Mouse (Mus musculus): ENCODE results near the gene Rock2. TPM values are rescaled to one million over a fixed set of nuclear protein-coding genes. Genes with fewer than 3 reads are reported as not detected.

Gene Rock2
- polyA plus RNA-seq, 1 experiment = 95.1 TPM

DNA sequence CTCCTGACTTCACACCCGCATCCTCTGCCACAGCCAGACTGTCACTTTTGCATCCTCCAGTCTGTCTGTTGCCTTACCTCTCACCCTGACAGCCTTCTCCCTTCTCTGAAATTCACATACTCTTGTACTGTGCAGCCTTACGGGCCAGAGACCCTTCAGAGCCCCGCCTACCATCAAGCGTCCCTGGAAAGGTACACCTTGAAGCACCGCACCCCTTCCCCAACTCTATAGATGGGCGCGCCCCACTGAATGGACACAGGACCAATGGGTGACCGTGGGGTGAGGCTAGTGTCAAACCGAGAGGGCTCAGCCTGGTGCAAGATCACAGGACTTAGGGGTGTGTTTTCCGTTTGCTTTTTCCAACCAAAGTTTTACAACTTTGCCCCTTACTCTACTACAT lies 104.5 kb downstream of the Rock2 start:
- H3K27me3 ChIP-seq (ENCODE audit: control insufficient read depth, insufficient read depth, low read length, poor library complexity, severe bottlenecking) = no peaks in the 10 kb centered on the region
- peaks cover 5% of the 10 kb centered on the region for H3K4me1 ChIP-seq (ENCODE audit: control insufficient read depth, insufficient read depth, low read length)
- no peaks in the 10 kb centered on the region for H3K9me3 ChIP-seq (replicated peaks; ENCODE audit: control insufficient read depth, insufficient read depth, low read length, poor library complexity, severe bottlenecking)
- H3K4me3 ChIP-seq (ENCODE audit: low read depth, low read length) = peak overlapping the region; percentile 74
- TF ChIP-seq POLR2A (IDR thresholded peaks at IDR 0.05; ENCODE audit: insufficient read depth, low read length) (no peak), CTCF (IDR thresholded peaks at IDR 0.05; ENCODE audit: low read depth, low read length) (no peak), EP300 (IDR thresholded peaks at IDR 0.05; ENCODE audit: insufficient read depth, low read depth, low read length) (no peak)
- H3K36me3 ChIP-seq (ENCODE audit: control insufficient read depth, insufficient read depth, low read length, poor library complexity, severe bottlenecking) = no peaks in the 10 kb centered on the region
- peak overlapping the region; percentile 31 for H3K27ac ChIP-seq (ENCODE audit: insufficient read depth, low read length)
- H3K9ac ChIP-seq (ENCODE audit: low read depth, poor library complexity, severe bottlenecking) = peak overlapping the region; percentile 60

GRCm38 (mm10) chr12:16999739-17000497 lies 105.2 kb downstream of the Rock2 start, which contains the start of gene Pqlc3:
Gene Pqlc3, minus strand, starts transcription at chr12:17000408.
- peak within 1 kb of the TSS; percentile 74 for H3K4me3 ChIP-seq (ENCODE audit: low read depth, low read length)
- H3K36me3 ChIP-seq (ENCODE audit: control insufficient read depth, insufficient read depth, low read length, poor library complexity, severe bottlenecking) = no peaks in the 10 kb centered on the region
- H3K27me3 ChIP-seq (ENCODE audit: control insufficient read depth, insufficient read depth, low read length, poor library complexity, severe bottlenecking) = no peaks in the 10 kb centered on the region
- TF ChIP-seq CTCF (IDR thresholded peaks at IDR 0.05; ENCODE audit: low read depth, low read length) (no peak), EP300 (IDR thresholded peaks at IDR 0.05; ENCODE audit: insufficient read depth, low read depth, low read length) (peak; percentile 44; the same call in 1 of the 2 replicates)
- H3K27ac ChIP-seq (ENCODE audit: insufficient read depth, low read length) = peak within 1 kb of the TSS; percentile 31
- peak within 1 kb of the TSS; percentile 60 for H3K9ac ChIP-seq (ENCODE audit: low read depth, poor library complexity, severe bottlenecking)
- no peaks in the 10 kb centered on the region for H3K9me3 ChIP-seq (replicated peaks; ENCODE audit: control insufficient read depth, insufficient read depth, low read length, poor library complexity, severe bottlenecking)
- peaks cover 5% of the 10 kb centered on the region for H3K4me1 ChIP-seq (ENCODE audit: control insufficient read depth, insufficient read depth, low read length)

- no peak overlapping the region for H3K27ac ChIP-seq (ENCODE audit: insufficient read depth, low read length)
- no peaks in the 10 kb centered on the region for H3K9me3 ChIP-seq (replicated peaks; ENCODE audit: control insufficient read depth, insufficient read depth, low read length, poor library complexity, severe bottlenecking)
- H3K4me3 ChIP-seq (ENCODE audit: low read depth, low read length) = no peak overlapping the region
- peaks cover 5% of the 10 kb centered on the region for H3K4me1 ChIP-seq (ENCODE audit: control insufficient read depth, insufficient read depth, low read length)
- H3K36me3 ChIP-seq (ENCODE audit: control insufficient read depth, insufficient read depth, low read length, poor library complexity, severe bottlenecking) = no peaks in the 10 kb centered on the region
- no peaks in the 10 kb centered on the region for H3K27me3 ChIP-seq (ENCODE audit: control insufficient read depth, insufficient read depth, low read length, poor library complexity, severe bottlenecking)
- no peak overlapping the region for H3K9ac ChIP-seq (ENCODE audit: low read depth, poor library complexity, severe bottlenecking)
- TF ChIP-seq POLR2A (IDR thresholded peaks at IDR 0.05; ENCODE audit: insufficient read depth, low read length) = no peak
- TF ChIP-seq CTCF (IDR thresholded peaks at IDR 0.05; ENCODE audit: low read depth, low read length) = no peak
- no peak for TF ChIP-seq EP300 (IDR thresholded peaks at IDR 0.05; ENCODE audit: insufficient read depth, low read depth, low read length)
Observed at GRCm38 (mm10) chr12:17000628-17001027, 105.9 kb downstream of the Rock2 start.

GRCm38 (mm10) chr12:17001211-17001610 lies 106.5 kb downstream of the Rock2 start:
- Histone ChIP-seq H3K4me1 (ENCODE audit: control insufficient read depth, insufficient read depth, low read length) (peaks cover 5% of the 10 kb centered on the region), H3K27me3 (ENCODE audit: control insufficient read depth, insufficient read depth, low read length, poor library complexity, severe bottlenecking) (no peaks in the 10 kb centered on the region), H3K9ac (ENCODE audit: low read depth, poor library complexity, severe bottlenecking) (no peak overlapping the region), H3K9me3 (replicated peaks; ENCODE audit: control insufficient read depth, insufficient read depth, low read length, poor library complexity, severe bottlenecking) (no peaks in the 10 kb centered on the region), H3K27ac (ENCODE audit: insufficient read depth, low read length) (no peak overlapping the region), H3K4me3 (ENCODE audit: low read depth, low read length) (no peak overlapping the region), H3K36me3 (ENCODE audit: control insufficient read depth, insufficient read depth, low read length, poor library complexity, severe bottlenecking) (no peaks in the 10 kb centered on the region)
- TF ChIP-seq CTCF (IDR thresholded peaks at IDR 0.05; ENCODE audit: low read depth, low read length) (no peak), EP300 (IDR thresholded peaks at IDR 0.05; ENCODE audit: insufficient read depth, low read depth, low read length) (no peak), POLR2A (IDR thresholded peaks at IDR 0.05; ENCODE audit: insufficient read depth, low read length) (no peak)

DNA sequence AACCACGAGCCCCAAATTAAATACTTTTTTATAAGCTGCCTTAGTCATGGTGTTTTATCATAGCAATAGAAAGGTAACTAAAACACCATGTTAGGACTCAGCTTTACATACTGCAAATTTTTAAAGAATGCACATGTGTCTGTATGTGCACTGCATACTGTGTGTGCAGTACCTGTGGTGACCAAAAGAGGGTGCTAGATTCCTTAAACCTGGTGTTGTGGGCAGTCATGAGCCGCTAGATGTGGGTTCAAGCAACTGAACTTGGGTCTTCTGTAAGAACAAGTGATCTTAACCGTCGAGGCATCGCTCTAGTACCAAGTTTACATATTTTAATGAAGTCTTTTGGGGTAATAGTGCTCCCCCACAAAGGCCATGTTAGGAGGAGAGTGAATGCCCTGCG lies 114.8 kb downstream of the Rock2 start:
- Histone ChIP-seq H3K4me3 (ENCODE audit: low read depth, low read length) (no peak overlapping the region), H3K27me3 (ENCODE audit: control insufficient read depth, insufficient read depth, low read length, poor library complexity, severe bottlenecking) (no peaks in the 10 kb centered on the region), H3K27ac (ENCODE audit: insufficient read depth, low read length) (no peak overlapping the region), H3K9ac (ENCODE audit: low read depth, poor library complexity, severe bottlenecking) (no peak overlapping the region), H3K36me3 (ENCODE audit: control insufficient read depth, insufficient read depth, low read length, poor library complexity, severe bottlenecking) (no peaks in the 10 kb centered on the region), H3K9me3 (replicated peaks; ENCODE audit: control insufficient read depth, insufficient read depth, low read length, poor library complexity, severe bottlenecking) (no peaks in the 10 kb centered on the region), H3K4me1 (ENCODE audit: control insufficient read depth, insufficient read depth, low read length) (no peaks in the 10 kb centered on the region)
- no peak for TF ChIP-seq CTCF (IDR thresholded peaks at IDR 0.05; ENCODE audit: low read depth, low read length)
- TF ChIP-seq EP300 (IDR thresholded peaks at IDR 0.05; ENCODE audit: insufficient read depth, low read depth, low read length) = no peak
- TF ChIP-seq POLR2A (IDR thresholded peaks at IDR 0.05; ENCODE audit: insufficient read depth, low read length) = no peak

DNA sequence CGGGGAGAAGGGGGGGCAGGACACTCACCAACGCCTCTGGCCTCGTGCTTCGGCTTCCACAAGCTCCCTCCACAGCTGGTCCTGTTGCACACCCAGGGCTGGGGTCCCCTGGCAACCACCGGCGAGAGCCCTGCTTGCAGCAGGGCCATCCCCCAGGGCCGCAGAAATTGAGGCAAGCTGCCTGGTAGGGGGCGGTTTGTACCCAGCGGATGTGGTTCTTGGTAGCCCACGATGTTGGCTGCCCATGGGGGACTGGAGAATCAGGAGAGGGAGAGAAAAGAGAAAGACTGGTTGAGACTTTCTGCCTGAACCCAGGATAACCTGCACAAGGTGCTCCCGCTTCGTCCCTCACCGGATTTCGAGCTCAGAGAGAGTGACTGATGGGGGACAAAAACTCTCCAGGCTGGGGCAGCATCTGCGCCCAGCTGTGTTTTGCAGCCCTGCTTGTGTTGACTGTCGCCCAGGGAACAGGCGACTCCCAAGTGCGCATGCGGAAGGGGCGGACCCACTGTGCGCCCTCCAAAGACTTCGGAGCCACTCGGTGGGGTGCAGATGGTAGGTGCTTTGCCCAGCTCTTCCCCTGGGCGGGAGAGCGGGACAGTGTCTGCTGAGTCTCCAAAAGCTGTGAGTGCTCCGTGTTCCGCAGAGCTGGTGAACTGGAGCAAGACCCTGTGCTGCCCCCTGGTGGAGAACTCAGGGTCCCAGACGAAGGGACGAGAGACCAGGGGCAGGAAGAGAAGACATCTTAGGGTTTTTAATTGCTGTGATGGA lies 116.6 kb downstream of the Rock2 start, which contains the start of gene 2410004P03Rik:
2410004P03Rik (minus strand) TSS at position 628 of the 771 bp plus-strand sequence.
- no peaks in the 10 kb centered on the region for H3K27me3 ChIP-seq (ENCODE audit: control insufficient read depth, insufficient read depth, low read length, poor library complexity, severe bottlenecking)
- no peaks in the 10 kb centered on the region for H3K36me3 ChIP-seq (ENCODE audit: control insufficient read depth, insufficient read depth, low read length, poor library complexity, severe bottlenecking)
- peak within 1 kb of the TSS; percentile 81 for H3K4me3 ChIP-seq (ENCODE audit: low read depth, low read length)
- no peaks in the 10 kb centered on the region for H3K4me1 ChIP-seq (ENCODE audit: control insufficient read depth, insufficient read depth, low read length)
- H3K9ac ChIP-seq (ENCODE audit: low read depth, poor library complexity, severe bottlenecking) = peak within 1 kb of the TSS; percentile 25; the same call in 1 of the 2 replicates
- H3K27ac ChIP-seq (ENCODE audit: insufficient read depth, low read length) = no peak within 1 kb of the TSS
- peaks cover 4% of the 10 kb centered on the region for H3K9me3 ChIP-seq (replicated peaks; ENCODE audit: control insufficient read depth, insufficient read depth, low read length, poor library complexity, severe bottlenecking)
- TF ChIP-seq POLR2A (IDR thresholded peaks at IDR 0.05; ENCODE audit: insufficient read depth, low read length) (no peak), EP300 (IDR thresholded peaks at IDR 0.05; ENCODE audit: insufficient read depth, low read depth, low read length) (no peak), CTCF (IDR thresholded peaks at IDR 0.05; ENCODE audit: low read depth, low read length) (peak; percentile 90)

Data from ES-Bruce4 (cell line).